Mouse (Mus musculus): ENCODE results near the gene Tmco1. TPM values are rescaled to one million over a fixed set of nuclear protein-coding genes. Genes with fewer than 3 reads are reported as not detected.
A peak's percentile ranks its signal among the peaks of the same experiment; 100 is the strongest.

Tmco1 gene
- polyA plus RNA-seq, 1 experiment from 2014 or later, result 90.1 TPM

GRCm38 (mm10) chr1:167278395-167278794 lies 29.8 kb upstream of the Tmco1 start:
- WGBS, result 60% methylated on average over 6 of the region's 6 CpGs
- H3K27me3 ChIP-seq (ENCODE audit: control insufficient read depth, insufficient read depth, low read length), result no peaks in the 10 kb centered on the region
- H3K9ac ChIP-seq (ENCODE audit: low read length), result peak overlapping the region; percentile 13; the same call in 1 of the 2 replicates
- H3K27ac ChIP-seq (replicated peaks in 1 of 2; ENCODE audit: control insufficient read depth in 1 of 2, insufficient read depth in 1 of 2, low read depth in 2 of 2, low read length in 2 of 2), result peak overlapping the region; percentile 49 to 60; a peak in 2 of 4 replicates
- H3K4me2 ChIP-seq (ENCODE audit: low read length), result no peak overlapping the region
- no peaks in the 10 kb centered on the region for H3K9me3 ChIP-seq (ENCODE audit: control insufficient read depth, low read length)
- no peaks in the 10 kb centered on the region for H3K36me3 ChIP-seq (ENCODE audit: control insufficient read depth, insufficient read depth, low read length)
- H3K4me1 ChIP-seq (ENCODE audit: control insufficient read depth in 2 of 2, insufficient read depth in 2 of 2, low read length in 2 of 2), result peaks cover 21 to 35% of the 10 kb centered on the region in 2 experiments
- no peak for ATAC-seq (ENCODE audit: insufficient number of reproducible peaks, insufficient read depth, low FRiP score, low read depth)
- H3K4me3 ChIP-seq (ENCODE audit: control insufficient read depth in 1 of 2, insufficient read depth in 1 of 2, low read depth in 1 of 2, low read length in 2 of 2), result no peak overlapping the region

DNA sequence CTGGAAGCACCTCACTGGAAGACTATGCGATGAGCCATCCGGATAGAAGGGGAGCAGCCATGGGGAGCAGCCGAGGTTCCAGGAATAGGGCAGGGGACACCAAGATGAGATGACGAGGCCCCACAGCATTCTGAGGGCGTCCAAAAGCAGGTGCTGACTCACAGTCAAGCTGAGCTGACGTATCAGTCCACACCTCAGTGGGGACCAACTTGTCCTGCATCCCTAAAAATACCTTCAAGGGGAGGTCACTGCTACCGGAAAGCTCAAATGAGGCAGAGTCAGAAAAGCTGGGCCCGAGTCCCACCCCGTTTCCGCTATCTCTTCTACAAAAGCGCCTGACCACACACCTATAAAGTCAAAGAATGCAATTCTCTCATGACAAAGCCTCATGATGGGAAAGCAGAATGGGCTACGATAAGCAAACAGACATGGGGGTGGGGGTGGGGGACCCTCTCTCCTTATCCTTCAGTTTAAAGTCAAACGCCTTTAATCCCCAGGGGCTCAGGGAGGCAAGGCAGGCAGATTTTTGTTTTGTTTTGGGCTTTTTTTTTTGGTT lies 28.9 kb upstream of the Tmco1 start:
- WGBS, result 31% methylated on average over 13 of the region's 13 CpGs
- Histone ChIP-seq H3K36me3 (ENCODE audit: control insufficient read depth, insufficient read depth, low read length) (no peaks in the 10 kb centered on the region), H3K4me1 (ENCODE audit: control insufficient read depth in 2 of 2, insufficient read depth in 2 of 2, low read length in 2 of 2) (peaks cover 15 to 27% of the 10 kb centered on the region in 2 experiments), H3K4me2 (ENCODE audit: low read length) (peak overlapping the region; percentile 31), H3K9ac (ENCODE audit: low read length) (peak overlapping the region; percentile 18; the same call in 1 of the 2 replicates), H3K9me3 (ENCODE audit: control insufficient read depth, low read length) (no peaks in the 10 kb centered on the region), H3K27ac (replicated peaks in 1 of 2; ENCODE audit: control insufficient read depth in 1 of 2, insufficient read depth in 1 of 2, low read depth in 2 of 2, low read length in 2 of 2) (peak overlapping the region; percentile 49 to 60), H3K27me3 (ENCODE audit: control insufficient read depth, insufficient read depth, low read length) (no peaks in the 10 kb centered on the region), H3K4me3 (ENCODE audit: control insufficient read depth in 1 of 2, insufficient read depth in 1 of 2, low read depth in 1 of 2, low read length in 2 of 2) (no peak overlapping the region)
- no peak for ATAC-seq (ENCODE audit: insufficient number of reproducible peaks, insufficient read depth, low FRiP score, low read depth)

- H3K4me2 ChIP-seq (ENCODE audit: low read length), result no peak overlapping the region
- H3K9me3 ChIP-seq (ENCODE audit: control insufficient read depth, low read length), result no peaks in the 10 kb centered on the region
- ATAC-seq (ENCODE audit: insufficient number of reproducible peaks, insufficient read depth, low FRiP score, low read depth), result no peak
- no peak overlapping the region for H3K4me3 ChIP-seq (ENCODE audit: control insufficient read depth in 1 of 2, insufficient read depth in 1 of 2, low read depth in 1 of 2, low read length in 2 of 2)
- H3K4me1 ChIP-seq (ENCODE audit: control insufficient read depth in 2 of 2, insufficient read depth in 2 of 2, low read length in 2 of 2), result peaks cover 14 to 21% of the 10 kb centered on the region in 2 experiments
- WGBS, result 84% methylated on average over 10 of the region's 10 CpGs
- H3K27me3 ChIP-seq (ENCODE audit: control insufficient read depth, insufficient read depth, low read length), result no peaks in the 10 kb centered on the region
- no peak overlapping the region for H3K27ac ChIP-seq (replicated peaks in 1 of 2; ENCODE audit: control insufficient read depth in 1 of 2, insufficient read depth in 1 of 2, low read depth in 2 of 2, low read length in 2 of 2)
- H3K36me3 ChIP-seq (ENCODE audit: control insufficient read depth, insufficient read depth, low read length), result no peaks in the 10 kb centered on the region
- no peak overlapping the region for H3K9ac ChIP-seq (ENCODE audit: low read length)
Measured at GRCm38 (mm10) chr1:167280061-167280460, 28.1 kb upstream of the Tmco1 start.

- H3K4me2 ChIP-seq (ENCODE audit: low read length), result peak overlapping the region; percentile 84; the same call in 1 of the 2 replicates
- 74% methylated on average over 3 of the region's 3 CpGs for WGBS
Measured at GRCm38 (mm10) chr1:167282112-167282511, 26.1 kb upstream of the Tmco1 start.

GRCm38 (mm10) chr1:167282768-167283167 lies 25.4 kb upstream of the Tmco1 start:
- Histone ChIP-seq H3K4me2 (ENCODE audit: low read length) (peak overlapping the region; percentile 84), H3K27me3 (ENCODE audit: control insufficient read depth, insufficient read depth, low read length) (no peaks in the 10 kb centered on the region), H3K9me3 (ENCODE audit: control insufficient read depth, low read length) (no peaks in the 10 kb centered on the region), H3K36me3 (ENCODE audit: control insufficient read depth, insufficient read depth, low read length) (no peaks in the 10 kb centered on the region), H3K9ac (ENCODE audit: low read length) (peak overlapping the region; percentile 82; the same call in 1 of the 2 replicates), H3K4me1 (ENCODE audit: control insufficient read depth in 2 of 2, insufficient read depth in 2 of 2, low read length in 2 of 2) (peaks cover 17 to 26% of the 10 kb centered on the region in 2 experiments), H3K27ac (replicated peaks in 1 of 2; ENCODE audit: control insufficient read depth in 1 of 2, insufficient read depth in 1 of 2, low read depth in 2 of 2, low read length in 2 of 2) (no peak overlapping the region; a peak in 1 of 4 replicates), H3K4me3 (ENCODE audit: control insufficient read depth in 1 of 2, insufficient read depth in 1 of 2, low read depth in 1 of 2, low read length in 2 of 2) (peak overlapping the region; percentile 70 to 93; a peak in 3 of 4 replicates)
- no peak for ATAC-seq (ENCODE audit: insufficient number of reproducible peaks, insufficient read depth, low FRiP score, low read depth)
- WGBS, result 48% methylated on average over 5 of the region's 5 CpGs

More at GRCm38 (mm10) chr1:167282112-167282511, 26.1 kb upstream of the Tmco1 start:
- no peaks in the 10 kb centered on the region for H3K27me3 ChIP-seq (ENCODE audit: control insufficient read depth, insufficient read depth, low read length)
- ATAC-seq (ENCODE audit: insufficient number of reproducible peaks, insufficient read depth, low FRiP score, low read depth), result no peak
- no peak overlapping the region for H3K27ac ChIP-seq (replicated peaks in 1 of 2; ENCODE audit: control insufficient read depth in 1 of 2, insufficient read depth in 1 of 2, low read depth in 2 of 2, low read length in 2 of 2)
- H3K4me3 ChIP-seq (ENCODE audit: control insufficient read depth in 1 of 2, insufficient read depth in 1 of 2, low read depth in 1 of 2, low read length in 2 of 2), result no peak overlapping the region
- H3K4me1 ChIP-seq (ENCODE audit: control insufficient read depth in 2 of 2, insufficient read depth in 2 of 2, low read length in 2 of 2), result peaks cover 17 to 26% of the 10 kb centered on the region in 2 experiments
- no peaks in the 10 kb centered on the region for H3K9me3 ChIP-seq (ENCODE audit: control insufficient read depth, low read length)
- no peak overlapping the region for H3K9ac ChIP-seq (ENCODE audit: low read length)
- H3K36me3 ChIP-seq (ENCODE audit: control insufficient read depth, insufficient read depth, low read length), result no peaks in the 10 kb centered on the region

DNA sequence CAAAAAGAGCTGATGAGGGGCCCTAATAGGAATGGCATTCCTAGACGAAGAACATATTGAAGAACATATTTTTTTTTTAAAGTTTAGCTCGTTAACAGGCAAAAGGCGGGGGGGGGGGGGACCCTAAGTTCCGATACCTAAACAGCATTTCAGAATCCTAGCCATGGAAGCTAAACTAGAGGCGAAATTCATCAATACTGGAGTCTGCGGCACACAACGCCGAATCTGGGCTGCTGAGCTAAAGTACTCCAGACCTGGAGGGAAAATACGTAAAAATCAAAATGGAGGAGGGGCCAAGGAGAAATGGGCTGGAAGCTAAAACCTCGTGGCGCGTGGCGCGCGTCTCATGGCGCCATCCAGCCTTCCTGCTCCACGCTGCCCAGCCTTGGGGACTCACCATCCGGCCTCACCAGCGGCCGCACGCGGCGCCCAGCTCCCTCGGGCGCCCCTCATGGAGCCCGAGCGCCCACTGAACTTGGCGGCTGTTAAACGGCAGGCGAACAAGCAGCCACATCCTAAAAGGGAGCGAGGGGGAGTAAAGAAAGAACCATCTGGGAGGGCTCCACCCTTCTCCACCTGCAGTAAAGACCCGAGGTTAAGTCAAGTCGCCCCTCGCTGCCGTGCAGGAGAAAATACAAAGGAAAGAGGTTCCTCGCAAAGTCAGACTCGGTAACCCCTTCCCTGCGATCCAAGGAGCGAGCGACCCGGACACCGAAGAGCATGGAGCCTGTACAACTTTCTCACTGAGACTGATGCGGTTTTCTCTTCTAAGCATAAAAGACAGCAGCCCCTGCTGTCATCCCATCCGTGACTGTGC lies 24.5 kb upstream of the Tmco1 start:
- Histone ChIP-seq H3K4me2 (ENCODE audit: low read length) (peak overlapping the region; percentile 84), H3K27me3 (ENCODE audit: control insufficient read depth, insufficient read depth, low read length) (no peaks in the 10 kb centered on the region), H3K9ac (ENCODE audit: low read length) (peak overlapping the region; percentile 82), H3K27ac (replicated peaks in 1 of 2; ENCODE audit: control insufficient read depth in 1 of 2, insufficient read depth in 1 of 2, low read depth in 2 of 2, low read length in 2 of 2) (peak overlapping the region; percentile 82 to 88), H3K36me3 (ENCODE audit: control insufficient read depth, insufficient read depth, low read length) (no peaks in the 10 kb centered on the region), H3K4me1 (ENCODE audit: control insufficient read depth in 2 of 2, insufficient read depth in 2 of 2, low read length in 2 of 2) (peaks cover 16 to 24% of the 10 kb centered on the region in 2 experiments), H3K9me3 (ENCODE audit: control insufficient read depth, low read length) (no peaks in the 10 kb centered on the region), H3K4me3 (ENCODE audit: control insufficient read depth in 1 of 2, insufficient read depth in 1 of 2, low read depth in 1 of 2, low read length in 2 of 2) (peak overlapping the region; percentile 70 to 93)
- ATAC-seq (ENCODE audit: insufficient number of reproducible peaks, insufficient read depth, low FRiP score, low read depth), result no peak; the same call in 1 of the 2 replicates
- under 1% methylated on average over 43 of the region's 44 CpGs for WGBS

GRCm38 (mm10) chr1:167284258-167284836 lies 23.8 kb upstream of the Tmco1 start:
- Histone ChIP-seq H3K9me3 (ENCODE audit: control insufficient read depth, low read length) (no peaks in the 10 kb centered on the region), H3K4me3 (ENCODE audit: control insufficient read depth in 1 of 2, insufficient read depth in 1 of 2, low read depth in 1 of 2, low read length in 2 of 2) (peak overlapping the region; percentile 70 to 93), H3K4me2 (ENCODE audit: low read length) (peak overlapping the region; percentile 84), H3K36me3 (ENCODE audit: control insufficient read depth, insufficient read depth, low read length) (no peaks in the 10 kb centered on the region), H3K27me3 (ENCODE audit: control insufficient read depth, insufficient read depth, low read length) (no peaks in the 10 kb centered on the region), H3K27ac (replicated peaks in 1 of 2; ENCODE audit: control insufficient read depth in 1 of 2, insufficient read depth in 1 of 2, low read depth in 2 of 2, low read length in 2 of 2) (peak overlapping the region; percentile 82 to 88), H3K4me1 (ENCODE audit: control insufficient read depth in 2 of 2, insufficient read depth in 2 of 2, low read length in 2 of 2) (peaks cover 11 to 21% of the 10 kb centered on the region in 2 experiments), H3K9ac (ENCODE audit: low read length) (peak overlapping the region; percentile 82)
- ATAC-seq (ENCODE audit: insufficient number of reproducible peaks, insufficient read depth, low FRiP score, low read depth), result peak; percentile 58
- WGBS, result under 1% methylated on average over 68 of the region's 73 CpGs
